Mouse (Mus musculus) lung, postnatal 0 days (tissue): ENCODE measurements around the gene Psmb7. TPM values are rescaled to one million over a fixed set of nuclear protein-coding genes. Genes with fewer than 3 reads are reported as not detected.
A peak's percentile ranks its signal among the peaks of the same experiment; 100 is the strongest.

Experiments used
- ATAC-seq: fragments of 200-750 bp; cut with Nextera tagmentation; 2 replicates; pipeline ENCODE4 v1.8.0; 2017; ENCODE audit warnings: moderate library complexity
- DNase-seq: peaks from one replicate; pipeline ENCODE4 v3.0.0-alpha.2; 2016; ENCODE audit warnings: low spot score
- H3K27ac ChIP-seq: fragments of 300-500 bp; sonication (generic); 2 replicates; pipeline ENCODE4 v1.5.1; 2014; ENCODE audit warnings: antibody characterized with exemption, mild to moderate bottlenecking, low read length, mixed read lengths
- H3K27me3 ChIP-seq: fragments of 300-500 bp; sonication (generic); replicated peaks from 2 replicates; pipeline ENCODE4 v1.6.1; 2014; ENCODE audit warnings: low read length, mixed read lengths; ENCODE audit not compliant: insufficient read depth
- H3K36me3 ChIP-seq: fragments of 300-500 bp; sonication (generic); 2 replicates; pipeline ENCODE4 v1.6.1; 2014; ENCODE audit warnings: low read length, mixed read lengths; ENCODE audit not compliant: insufficient read depth
- H3K4me1 ChIP-seq: fragments of 300-500 bp; sonication (generic); 2 replicates; pipeline ENCODE4 v1.6.1; 2014; ENCODE audit warnings: antibody characterized with exemption, low read depth, low read length, mixed read lengths; ENCODE audit not compliant: insufficient read depth
- H3K4me2 ChIP-seq: fragments of 300-500 bp; sonication (generic); replicated peaks from 2 replicates; pipeline ENCODE4 v1.6.1; 2014; ENCODE audit warnings: low read depth, mild to moderate bottlenecking, low read length, moderate library complexity, mixed read lengths
- H3K4me3 ChIP-seq: fragments of 300-500 bp; sonication (generic); 2 replicates; pipeline ENCODE4 v1.5.1; 2014; ENCODE audit warnings: low read depth, low read length
- H3K9ac ChIP-seq: fragments of 300-500 bp; sonication (generic); replicated peaks from 2 replicates; pipeline ENCODE4 v1.6.1; 2014; ENCODE audit warnings: low read depth, mild to moderate bottlenecking
- H3K9me3 ChIP-seq: fragments of 300-500 bp; sonication (generic); 2 replicates; pipeline ENCODE4 v1.6.1; 2016; ENCODE audit warnings: low read length, mixed read lengths
- CTCF ChIP-seq: IDR thresholded peaks from 2 replicates; pipeline ENCODE4 v1.5.1; 2016; ENCODE audit warnings: antibody characterized with exemption, mild to moderate bottlenecking
- EP300 ChIP-seq: IDR thresholded peaks from 2 replicates; pipeline ENCODE4 v1.6.1; 2016; ENCODE audit warnings: antibody characterized with exemption, mild to moderate bottlenecking, control low read depth
- WGBS: fragments of 180-500 bp; shearing (Covaris S2); extraction: QIAGEN DNeasy Blood & Tissue Kit; methylation state at CpG from one replicate; pipeline ENCODE4 v1.1.7; 2014; 5-methylcytosine and 5-hydroxymethylcytosine counted together
- polyA plus RNA-seq: library from polyadenylated mRNA; unstranded; fragments of >200 nt; fragmentation: Nextera tagmentation; extraction: Ambion mirVana; gene quantifications from 2 replicates; pipeline ENCODE4 v1.2.1, GENCODE M21; 2015

Gene Psmb7
- polyA plus RNA-seq, 1 experiment from 2014 or later: 135 TPM

DNA sequence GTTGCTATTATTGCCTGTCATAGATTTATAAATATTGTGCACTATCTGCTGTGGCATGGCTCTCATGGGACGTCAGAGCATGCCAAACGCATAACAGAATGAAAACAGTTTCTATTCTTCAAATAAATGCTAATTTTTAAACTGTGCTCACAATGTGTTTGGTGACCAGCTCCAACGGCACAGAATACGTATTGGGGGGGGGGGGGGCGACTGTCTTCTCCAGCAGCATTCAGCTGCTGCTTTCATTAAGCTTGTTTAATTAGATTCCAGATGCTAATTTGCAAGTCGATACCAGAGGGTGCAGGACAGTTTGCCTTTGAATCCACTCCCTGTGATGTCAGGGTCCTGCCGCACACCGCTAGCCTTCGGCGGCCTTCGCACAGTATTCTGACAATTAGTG lies 34.6 kb downstream of the Psmb7 start:
- no peak for DNase-seq
- H3K36me3 ChIP-seq: no peaks in the 10 kb centered on the region
- H3K9ac ChIP-seq: no peak overlapping the region
- no peaks in the 10 kb centered on the region for H3K27me3 ChIP-seq
- WGBS: 77% methylated on average over 11 of the region's 11 CpGs
- no peaks in the 10 kb centered on the region for H3K9me3 ChIP-seq
- no peak for TF ChIP-seq EP300
- no peak for TF ChIP-seq CTCF
- H3K4me1 ChIP-seq: no peaks in the 10 kb centered on the region
- H3K27ac ChIP-seq: no peak overlapping the region
- no peak overlapping the region for H3K4me2 ChIP-seq
- ATAC-seq: no peak
- no peak overlapping the region for H3K4me3 ChIP-seq

DNA sequence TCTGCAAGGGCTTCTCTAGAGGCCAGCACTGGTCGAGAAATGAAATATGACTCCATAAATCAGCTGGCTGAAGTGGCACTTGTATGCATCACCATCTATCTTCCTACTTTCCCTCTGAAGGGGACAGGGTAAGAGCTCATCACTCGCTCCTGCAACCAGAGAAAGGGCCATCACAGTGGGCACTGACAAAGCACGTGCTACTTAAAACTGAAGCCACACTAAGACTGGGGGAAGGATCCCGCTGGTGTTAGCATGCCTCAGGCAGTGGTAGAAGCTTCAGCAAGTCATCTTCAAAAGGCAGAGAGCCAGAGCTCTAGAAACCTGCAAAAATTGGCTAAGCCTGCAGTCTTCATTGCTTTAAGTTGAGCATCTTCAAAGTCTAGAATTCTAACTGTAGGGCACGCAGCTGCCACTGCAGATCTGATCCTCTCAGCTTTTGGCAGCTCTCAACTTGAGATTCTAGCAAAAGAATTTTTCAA lies 35.0 kb downstream of the Psmb7 start:
- no peak overlapping the region for H3K27ac ChIP-seq
- ATAC-seq: no peak
- no peaks in the 10 kb centered on the region for H3K36me3 ChIP-seq
- no peak for TF ChIP-seq EP300
- no peak for TF ChIP-seq CTCF
- H3K4me3 ChIP-seq: no peak overlapping the region
- DNase-seq: no peak
- H3K4me2 ChIP-seq: no peak overlapping the region
- no peaks in the 10 kb centered on the region for H3K4me1 ChIP-seq
- H3K9ac ChIP-seq: no peak overlapping the region
- no peaks in the 10 kb centered on the region for H3K9me3 ChIP-seq
- no peaks in the 10 kb centered on the region for H3K27me3 ChIP-seq
- 72% methylated on average over 5 of the region's 5 CpGs for WGBS

DNA sequence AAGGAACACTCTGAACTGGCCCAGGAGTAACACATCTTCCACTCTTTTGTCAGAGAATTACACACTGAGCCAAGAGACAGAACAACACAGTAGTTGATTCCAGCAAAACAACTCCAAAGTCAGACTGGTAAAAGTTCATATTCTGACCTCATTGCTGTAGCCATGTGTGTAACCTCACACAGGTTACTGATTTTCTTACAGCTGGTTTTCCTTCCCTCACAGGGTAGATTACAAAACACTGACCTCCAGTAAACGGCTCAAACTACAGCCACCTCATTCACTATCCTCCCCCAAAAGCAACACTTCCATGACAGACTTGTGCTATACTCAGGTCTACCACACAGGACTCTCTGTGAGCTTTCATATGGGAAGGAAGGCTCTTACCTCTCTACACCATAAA lies 36.2 kb downstream of the Psmb7 start:
- DNase-seq: peak; percentile 70
- no peak overlapping the region for H3K4me3 ChIP-seq
- H3K27ac ChIP-seq: no peak overlapping the region
- TF ChIP-seq EP300: peak; percentile 29; the same call in 1 of the 2 replicates
- TF ChIP-seq CTCF: no peak
- H3K9me3 ChIP-seq: no peaks in the 10 kb centered on the region
- H3K36me3 ChIP-seq: no peaks in the 10 kb centered on the region
- ATAC-seq: peak; percentile 84
- H3K4me2 ChIP-seq: no peak overlapping the region
- H3K27me3 ChIP-seq: no peaks in the 10 kb centered on the region
- no peak overlapping the region for H3K9ac ChIP-seq
- no peaks in the 10 kb centered on the region for H3K4me1 ChIP-seq
- 63% methylated on average over 1 of the region's 1 CpGs for WGBS

DNA sequence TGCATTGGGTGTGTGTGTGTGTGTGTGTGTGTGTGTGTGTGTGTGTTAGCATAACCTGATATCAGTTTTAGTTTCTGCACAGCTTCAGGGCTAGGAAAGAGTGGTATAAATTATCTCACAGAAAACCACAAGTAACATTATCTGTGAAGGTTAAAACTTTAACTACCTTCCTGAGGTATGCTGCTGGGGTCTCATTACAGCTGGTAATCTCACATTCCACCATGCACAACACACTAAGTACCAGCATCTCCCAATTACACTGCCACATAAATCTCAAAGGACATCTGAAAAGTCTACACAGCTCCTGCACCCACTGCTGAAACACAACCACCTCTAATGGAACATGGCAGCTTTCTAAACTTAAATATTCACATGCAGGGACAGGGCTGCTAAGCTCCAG lies 43.0 kb downstream of the Psmb7 start:
- no peak overlapping the region for H3K27ac ChIP-seq
- no peak overlapping the region for H3K4me2 ChIP-seq
- H3K4me3 ChIP-seq: no peak overlapping the region
- DNase-seq: no peak
- ATAC-seq: no peak
- 0 out of 2 replicates have a peak, but pooled peaks cover 5% of the 10 kb centered on the region for H3K36me3 ChIP-seq
- no peak overlapping the region for H3K9ac ChIP-seq
- TF ChIP-seq CTCF (no peak), EP300 (no peak)
- no peaks in the 10 kb centered on the region for H3K27me3 ChIP-seq
- H3K9me3 ChIP-seq: no peaks in the 10 kb centered on the region
- H3K4me1 ChIP-seq: no peaks in the 10 kb centered on the region

DNA sequence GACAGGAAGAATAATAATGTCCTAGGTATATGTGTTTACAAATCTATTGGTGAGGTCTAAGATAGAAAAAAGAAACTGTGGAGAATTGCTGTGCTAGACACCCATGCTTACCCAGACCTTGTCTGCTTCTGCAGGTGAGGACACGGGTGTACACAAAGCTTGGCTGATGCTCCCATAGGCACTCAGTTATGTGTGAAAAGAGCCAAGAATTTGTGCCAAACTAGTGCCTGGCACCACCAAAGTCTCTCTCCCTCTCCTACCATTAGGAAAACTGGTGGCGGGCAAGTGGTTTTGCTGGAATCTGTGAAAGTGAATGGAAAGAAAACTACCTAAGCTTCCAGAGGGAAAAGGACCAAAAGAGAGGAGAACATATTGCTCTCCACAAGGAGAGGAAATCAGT lies 45.5 kb downstream of the Psmb7 start:
- H3K9ac ChIP-seq: no peak overlapping the region
- H3K36me3 ChIP-seq: 0 out of 2 replicates have a peak, but pooled peaks cover 5% of the 10 kb centered on the region
- H3K27me3 ChIP-seq: no peaks in the 10 kb centered on the region
- ATAC-seq (no peak), DNase-seq (no peak)
- H3K4me3 ChIP-seq: no peak overlapping the region
- WGBS: 83% methylated on average over 2 of the region's 2 CpGs
- H3K4me2 ChIP-seq: no peak overlapping the region
- no peak overlapping the region for H3K27ac ChIP-seq
- TF ChIP-seq CTCF (no peak), EP300 (no peak)
- no peaks in the 10 kb centered on the region for H3K9me3 ChIP-seq
- H3K4me1 ChIP-seq: no peaks in the 10 kb centered on the region

DNA sequence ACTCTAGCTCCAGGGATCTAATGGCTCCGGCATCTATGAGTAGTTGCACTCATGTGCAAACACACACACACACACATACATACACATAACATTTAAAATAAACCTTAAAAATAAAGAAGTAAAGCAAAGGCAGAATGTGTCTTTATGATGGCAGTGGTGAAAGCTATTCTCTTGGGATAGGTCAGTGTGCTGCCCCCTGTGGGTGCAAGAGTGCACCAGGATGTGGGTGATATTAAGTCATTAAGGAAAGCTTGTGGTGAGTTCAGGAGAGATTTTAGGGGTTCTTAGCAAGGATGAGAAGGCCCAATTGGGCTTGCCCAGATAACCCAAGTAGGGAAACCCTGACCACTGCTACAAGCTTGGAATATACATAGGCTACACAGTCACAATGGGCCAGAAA lies 46.0 kb downstream of the Psmb7 start:
- Histone ChIP-seq H3K27me3 (no peaks in the 10 kb centered on the region), H3K9me3 (no peaks in the 10 kb centered on the region), H3K9ac (no peak overlapping the region), H3K4me2 (no peak overlapping the region), H3K36me3 (0 out of 2 replicates have a peak, but pooled peaks cover 5% of the 10 kb centered on the region), H3K4me3 (no peak overlapping the region), H3K4me1 (no peaks in the 10 kb centered on the region), H3K27ac (no peak overlapping the region)
- TF ChIP-seq EP300 (no peak), CTCF (peak; percentile 63)
- DNase-seq: no peak
- no peak for ATAC-seq
- WGBS: 90% methylated on average over 1 of the region's 1 CpGs

DNA sequence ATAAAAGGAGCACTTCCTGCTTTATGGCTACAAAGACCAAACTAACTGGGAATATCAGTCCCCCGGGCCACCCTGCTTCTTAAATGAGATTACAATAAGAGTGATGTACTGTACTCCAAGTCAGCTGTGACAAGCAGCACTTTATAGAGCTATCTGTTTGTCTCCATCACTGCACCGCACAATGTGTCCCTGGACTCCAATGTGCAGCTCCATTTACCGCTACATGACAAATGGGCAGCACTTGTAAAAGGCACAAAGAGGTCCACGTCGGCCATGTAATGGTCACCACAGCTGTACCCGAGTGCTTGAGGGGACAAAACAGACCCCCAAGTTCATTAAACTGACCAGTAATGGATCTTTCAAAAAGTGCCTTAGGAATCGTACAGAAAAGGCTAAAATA lies 49.0 kb downstream of the Psmb7 start:
- H3K4me3 ChIP-seq: no peak overlapping the region
- no peak for DNase-seq
- ATAC-seq: no peak
- no peak overlapping the region for H3K4me2 ChIP-seq
- H3K27me3 ChIP-seq: no peaks in the 10 kb centered on the region
- H3K36me3 ChIP-seq: peaks cover 4% of the 10 kb centered on the region; the same call in 1 of the 2 replicates
- H3K27ac ChIP-seq: no peak overlapping the region
- TF ChIP-seq CTCF (no peak), EP300 (no peak)
- no peak overlapping the region for H3K9ac ChIP-seq
- no peaks in the 10 kb centered on the region for H3K9me3 ChIP-seq
- no peaks in the 10 kb centered on the region for H3K4me1 ChIP-seq
- WGBS: 77% methylated on average over 7 of the region's 7 CpGs
